In the genomic region with DNA sequence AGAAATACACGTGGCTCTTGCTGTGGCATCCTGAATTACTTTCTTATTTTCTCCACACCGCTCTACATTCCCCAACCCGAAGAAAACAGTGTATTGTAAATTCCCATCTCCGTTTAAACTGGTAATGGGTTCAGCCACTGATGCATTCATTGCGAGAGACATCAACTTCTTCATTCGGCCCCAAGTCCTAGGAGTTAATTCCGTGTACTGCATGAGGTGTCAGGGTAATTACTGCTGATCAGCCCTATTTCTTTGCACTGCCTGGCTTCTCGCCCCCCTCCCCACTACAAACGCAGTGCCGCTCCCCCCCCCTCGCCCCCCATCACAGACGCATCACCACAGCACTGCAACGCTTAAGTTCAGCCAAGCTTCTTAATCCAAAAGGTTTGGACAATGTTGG, we compare ENCODE assay signal across 14 mouse cellular contexts.
DNase-seq lines count a peak whose midpoint lies in the region; ATAC-seq and TF ChIP-seq lines count a peak whose summit lies in the region.
"Had no signal": no experiment of that assay in that cellular context is flagged by ENCODE, and none has a peak within 500 bp of the region (broad histone marks: within the 10 kb centered on the region; RNA-seq: fewer than 3 reads in every experiment).

No protein-coding gene starts in this region.

- H3K27ac ChIP-seq in forebrain, embryonic 12.5 days: 0 out of 2 replicates have a peak overlapping the region, but pooled peaks have one; percentile 26
- H3K27ac ChIP-seq in forebrain, embryonic 11.5 days (ENCODE audit: low read depth, low read length): no peak overlapping the region
- no peak overlapping the region for H3K27ac ChIP-seq in lung, embryonic 16.5 days (ENCODE audit: low read length)
- H3K27ac ChIP-seq in forebrain, postnatal 0 days (ENCODE audit: low read depth, low read length): no peak overlapping the region
- no peak overlapping the region for H3K27ac ChIP-seq in midbrain, postnatal 0 days (ENCODE audit: low read depth, low read length)
- H3K27ac ChIP-seq in kidney, embryonic 14.5 days (ENCODE audit: low read depth, low read length): no peak overlapping the region
- H3K27ac ChIP-seq: intestine, embryonic 15.5 days; liver, embryonic 14.5 days had no signal

- no peak overlapping the region for H3K4me2 ChIP-seq in forebrain, embryonic 12.5 days
- no peak overlapping the region for H3K4me2 ChIP-seq in forebrain, embryonic 11.5 days (ENCODE audit: low read depth, low read length, severe bottlenecking)
- peak overlapping the region; percentile 28 for H3K4me2 ChIP-seq in lung, embryonic 16.5 days (ENCODE audit: low read depth, low read length)
- H3K4me2 ChIP-seq in forebrain, postnatal 0 days (ENCODE audit: low read depth): peak overlapping the region; percentile 41
- peak overlapping the region; percentile 21 for H3K4me2 ChIP-seq in midbrain, postnatal 0 days (ENCODE audit: low read depth, low read length, poor library complexity, severe bottlenecking)
- H3K4me2 ChIP-seq in kidney, embryonic 14.5 days (replicated peaks; ENCODE audit: low read depth, low read length): no peak overlapping the region
- H3K4me2 ChIP-seq: intestine, embryonic 15.5 days had no signal

- H3K27me3 ChIP-seq in forebrain, embryonic 12.5 days: no peaks in the 10 kb centered on the region
- H3K27me3 ChIP-seq in forebrain, embryonic 11.5 days (ENCODE audit: control insufficient read depth, insufficient read depth, low read length): no peaks in the 10 kb centered on the region
- H3K27me3 ChIP-seq in lung, embryonic 16.5 days (ENCODE audit: control insufficient read depth, insufficient read depth, low read depth, low read length): no peaks in the 10 kb centered on the region
- H3K27me3 ChIP-seq in forebrain, postnatal 0 days (ENCODE audit: insufficient read depth, low read length): no peaks in the 10 kb centered on the region
- H3K27me3 ChIP-seq in midbrain, postnatal 0 days (ENCODE audit: insufficient read depth, low read length): no peaks in the 10 kb centered on the region
- no peaks in the 10 kb centered on the region for H3K27me3 ChIP-seq in kidney, embryonic 14.5 days (ENCODE audit: control insufficient read depth, insufficient read depth, low read length)
- H3K27me3 ChIP-seq: intestine, embryonic 15.5 days had no signal

- H3K36me3 ChIP-seq in forebrain, embryonic 12.5 days (replicated peaks): no peaks in the 10 kb centered on the region
- no peaks in the 10 kb centered on the region for H3K36me3 ChIP-seq in forebrain, embryonic 11.5 days (ENCODE audit: control insufficient read depth, insufficient read depth, low read length)
- no peaks in the 10 kb centered on the region for H3K36me3 ChIP-seq in lung, embryonic 16.5 days (ENCODE audit: control insufficient read depth, insufficient read depth, low read length)
- H3K36me3 ChIP-seq in forebrain, postnatal 0 days (ENCODE audit: insufficient read depth): no peaks in the 10 kb centered on the region
- H3K36me3 ChIP-seq in midbrain, postnatal 0 days (ENCODE audit: insufficient read depth, low read length): no peaks in the 10 kb centered on the region
- H3K36me3 ChIP-seq in kidney, embryonic 14.5 days (ENCODE audit: control insufficient read depth, insufficient read depth, low read length): no peaks in the 10 kb centered on the region
- H3K36me3 ChIP-seq: intestine, embryonic 15.5 days had no signal

- H3K4me1 ChIP-seq in forebrain, embryonic 12.5 days: peaks cover 25% of the 10 kb centered on the region
- 0 out of 2 replicates have a peak, but pooled peaks cover 4% of the 10 kb centered on the region for H3K4me1 ChIP-seq in forebrain, embryonic 11.5 days (replicated peaks; ENCODE audit: control insufficient read depth, insufficient read depth, low read length)
- H3K4me1 ChIP-seq in lung, embryonic 16.5 days (replicated peaks; ENCODE audit: control insufficient read depth, insufficient read depth, low read length): peaks cover 4% of the 10 kb centered on the region; the same call in 1 of the 2 replicates
- H3K4me1 ChIP-seq in forebrain, postnatal 0 days (ENCODE audit: insufficient read depth): peaks cover 15% of the 10 kb centered on the region; the same call in 1 of the 2 replicates
- no peaks in the 10 kb centered on the region for H3K4me1 ChIP-seq in midbrain, postnatal 0 days (ENCODE audit: insufficient read depth, low read length)
- H3K4me1 ChIP-seq in kidney, embryonic 14.5 days (ENCODE audit: control insufficient read depth, insufficient read depth, low read length): no peaks in the 10 kb centered on the region
- H3K4me1 ChIP-seq: intestine, embryonic 15.5 days had no signal

- WGBS in forebrain, embryonic 12.5 days: 54% methylated on average over 13 of the region's 13 CpGs
- WGBS in forebrain, embryonic 11.5 days: 59% methylated on average over 13 of the region's 13 CpGs
- 55% methylated on average over 13 of the region's 13 CpGs for WGBS in lung, embryonic 16.5 days
- WGBS in forebrain, postnatal 0 days: 29% methylated on average over 13 of the region's 13 CpGs
- WGBS in midbrain, postnatal 0 days: 48% methylated on average over 13 of the region's 13 CpGs
- 59% methylated on average over 13 of the region's 13 CpGs for WGBS in kidney, embryonic 14.5 days

- no peak overlapping the region for H3K9ac ChIP-seq in forebrain, embryonic 12.5 days
- no peak overlapping the region for H3K9ac ChIP-seq in forebrain, embryonic 11.5 days (ENCODE audit: low read length)
- no peak overlapping the region for H3K9ac ChIP-seq in lung, embryonic 16.5 days (ENCODE audit: low read length)
- no peak overlapping the region for H3K9ac ChIP-seq in forebrain, postnatal 0 days
- no peak overlapping the region for H3K9ac ChIP-seq in midbrain, postnatal 0 days (replicated peaks; ENCODE audit: low read length, poor library complexity, severe bottlenecking)
- no peak overlapping the region for H3K9ac ChIP-seq in kidney, embryonic 14.5 days (ENCODE audit: low read depth, low read length)
- H3K9ac ChIP-seq: intestine, embryonic 15.5 days; liver, embryonic 14.5 days had no signal

- ATAC-seq in forebrain, embryonic 12.5 days (ENCODE audit: low FRiP score): no peak
- ATAC-seq in forebrain, embryonic 11.5 days (replicated peaks; ENCODE audit: low FRiP score): no peak
- no peak for ATAC-seq in lung, embryonic 16.5 days (ENCODE audit: low read depth)
- ATAC-seq in forebrain, postnatal 0 days: no peak
- no peak for ATAC-seq in midbrain, postnatal 0 days (ENCODE audit: low FRiP score)
- no peak for ATAC-seq in erythroid progenitor cell, adult 5-6 weeks (replicated peaks; ENCODE audit: low FRiP score, poor library complexity, severe bottlenecking)
- ATAC-seq in kidney, embryonic 14.5 days (ENCODE audit: low FRiP score, low TSS enrichment): no peak
- ATAC-seq: intestine, embryonic 15.5 days had no signal

- DNase-seq in forebrain, embryonic 11.5 days (ENCODE audit: low spot score): no peak
- no peak for DNase-seq in lung, adult 18-20 months
- no peak for DNase-seq in forebrain, postnatal 0 days
- DNase-seq in midbrain, postnatal 0 days (ENCODE audit: low spot score): no peak
- DNase-seq: adrenal gland, postnatal 36 days; kidney, postnatal 14 days; right cerebral cortex, postnatal 25 days; thymus, postnatal 36 days had no signal

- H3K9me3 ChIP-seq in forebrain, embryonic 12.5 days: no peaks in the 10 kb centered on the region
- H3K9me3 ChIP-seq in forebrain, embryonic 11.5 days (ENCODE audit: control insufficient read depth, low read length): no peaks in the 10 kb centered on the region
- no peaks in the 10 kb centered on the region for H3K9me3 ChIP-seq in lung, embryonic 16.5 days (ENCODE audit: control insufficient read depth, low read length)
- H3K9me3 ChIP-seq in forebrain, postnatal 0 days (ENCODE audit: low read length): no peaks in the 10 kb centered on the region
- H3K9me3 ChIP-seq in midbrain, postnatal 0 days (ENCODE audit: low read length): no peaks in the 10 kb centered on the region
- no peaks in the 10 kb centered on the region for H3K9me3 ChIP-seq in kidney, embryonic 14.5 days (ENCODE audit: control insufficient read depth, low read length)
- H3K9me3 ChIP-seq: intestine, embryonic 15.5 days had no signal

- no peak for TF ChIP-seq CTCF in forebrain, postnatal 0 days (IDR thresholded peaks at IDR 0.05; ENCODE audit: low read depth)
- TF ChIP-seq CTCF in midbrain, postnatal 0 days (IDR thresholded peaks at IDR 0.05): no peak

- H3K4me3 ChIP-seq in forebrain, embryonic 12.5 days (replicated peaks): no peak overlapping the region
- H3K4me3 ChIP-seq in forebrain, embryonic 11.5 days (ENCODE audit: low read depth, low read length): no peak overlapping the region
- H3K4me3 ChIP-seq in lung, embryonic 16.5 days (ENCODE audit: low read length): no peak overlapping the region
- peak overlapping the region; percentile 11; the same call in 1 of the 2 replicates for H3K4me3 ChIP-seq in forebrain, postnatal 0 days (ENCODE audit: low read depth, low read length)
- H3K4me3 ChIP-seq in midbrain, postnatal 0 days (ENCODE audit: low read depth, low read length): no peak overlapping the region
- H3K4me3 ChIP-seq in kidney, embryonic 14.5 days (ENCODE audit: low read length): no peak overlapping the region
- H3K4me3 ChIP-seq: intestine, embryonic 15.5 days had no signal

Comparison
In these comparisons a context has a peak if more than half of its experiments do, and no peak if none do; other contexts are left out.
1. H3K4me2 ChIP-seq: peak in lung, embryonic 16.5 days (single experiment), forebrain, postnatal 0 days (single experiment) and midbrain, postnatal 0 days (single experiment); none in forebrain, embryonic 12.5 days (single experiment), forebrain, embryonic 11.5 days (single experiment) and kidney, embryonic 14.5 days (single experiment).